Comparison of ENCODE assay signal across 25 mouse cellular contexts in the genomic region with DNA sequence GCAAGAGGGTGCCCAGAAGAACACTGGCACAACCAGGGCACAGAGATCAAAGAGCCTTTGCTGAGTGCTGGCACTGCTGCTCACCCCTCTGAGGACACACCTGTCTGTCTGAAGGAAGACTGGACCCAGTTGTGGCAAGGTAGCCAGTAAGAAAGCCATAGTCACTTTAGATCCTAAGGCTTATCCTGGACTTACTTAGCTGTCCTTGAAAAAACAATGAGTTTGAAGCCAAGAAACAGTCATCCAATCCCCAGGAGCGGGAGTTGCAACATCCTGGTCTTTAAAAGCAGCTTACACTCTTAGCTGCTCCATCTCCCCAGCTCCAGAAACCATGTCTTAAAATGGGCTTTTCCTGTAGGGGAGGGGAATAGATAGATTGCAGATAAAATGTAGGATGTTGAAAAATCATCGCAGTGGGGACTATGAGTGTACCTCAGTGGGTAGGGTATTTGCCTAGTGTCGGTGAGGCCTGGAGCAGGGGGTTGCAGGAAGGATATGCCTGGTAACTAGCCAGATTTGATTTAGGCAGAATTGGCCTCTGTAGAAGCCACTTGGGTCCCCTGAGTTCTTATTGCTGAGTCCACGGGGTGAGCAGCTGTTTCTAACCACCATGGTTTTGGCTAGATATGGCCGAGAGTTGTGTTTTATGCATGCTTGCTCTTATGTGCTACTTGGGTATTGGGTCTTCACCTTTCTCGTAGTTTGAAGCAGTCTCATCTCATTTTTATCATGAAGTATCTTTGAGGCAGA. TPM values are rescaled to one million over a fixed set of nuclear protein-coding genes. Genes with fewer than 3 reads are reported as not detected.
DNase-seq lines count a peak whose midpoint lies in the region; TF ChIP-seq lines count a peak whose summit lies in the region.
"Had no signal": no experiment of that assay in that cellular context is flagged by ENCODE, and none has a peak within 500 bp of the region (broad histone marks: within the 10 kb centered on the region; RNA-seq: fewer than 3 reads in every experiment).

No protein-coding gene starts in this region.

- WGBS in hindbrain, embryonic 10.5 days = 91% methylated on average over 6 of the region's 6 CpGs

- H3K36me3 ChIP-seq in hindbrain, embryonic 10.5 days = peaks cover 48% of the 10 kb centered on the region

- peaks cover 6% of the 10 kb centered on the region for H3K9me3 ChIP-seq in hindbrain, embryonic 10.5 days
- H3K9me3 ChIP-seq: forebrain, embryonic 15.5 days; heart, embryonic 15.5 days; hindbrain, embryonic 12.5 days; midbrain, embryonic 10.5 days had no signal

- peaks cover 6% of the 10 kb centered on the region for H3K4me1 ChIP-seq in hindbrain, embryonic 10.5 days (replicated peaks)
- H3K4me1 ChIP-seq: forebrain, embryonic 15.5 days; hindbrain, embryonic 12.5 days; midbrain, embryonic 10.5 days had no signal

- no peak overlapping the region for H3K4me3 ChIP-seq in gastrocnemius, adult 2 months
- H3K4me3 ChIP-seq in layer of hippocampus, adult 2 months = no peak overlapping the region
- no peak overlapping the region for H3K4me3 ChIP-seq in hindbrain, embryonic 10.5 days
- H3K4me3 ChIP-seq: forebrain, embryonic 15.5 days; heart, embryonic 15.5 days; hindbrain, embryonic 12.5 days; left cerebral cortex, adult 2 months; midbrain, embryonic 10.5 days had no signal

- H3K27me3 ChIP-seq in hindbrain, embryonic 10.5 days (ENCODE audit: insufficient read depth, poor library complexity, severe bottlenecking) = no peaks in the 10 kb centered on the region
- H3K27me3 ChIP-seq: forebrain, embryonic 15.5 days; heart, embryonic 15.5 days; hindbrain, embryonic 12.5 days had no signal

- peak overlapping the region; percentile 73 for H3K27ac ChIP-seq in gastrocnemius, adult 2 months
- peak overlapping the region; percentile 18; the same call in 1 of the 2 replicates for H3K27ac ChIP-seq in layer of hippocampus, adult 2 months
- no peak overlapping the region for H3K27ac ChIP-seq in hindbrain, embryonic 10.5 days
- H3K27ac ChIP-seq: forebrain, embryonic 15.5 days; heart, embryonic 15.5 days; hindbrain, embryonic 12.5 days; left cerebral cortex, adult 2 months; macrophage; midbrain, embryonic 10.5 days had no signal

- intact Hi-C loops in gastrocnemius, adult 2 months (cut with DNase I) = loop anchor here (2.0 to 5.0 kb wide), 2 partner anchors 100 to 176 kb away; a partner anchor contains a TSS
- intact Hi-C loops in heart, postnatal 10 days (cut with DNase I) = loop anchor here (2.0 to 5.0 kb wide), 3 partner anchors 58 to 175 kb away; a partner anchor contains a TSS

- no peak for TF ChIP-seq CTCF in gastrocnemius, adult 2 months (IDR thresholded peaks at IDR 0.05)
- no peak for TF ChIP-seq CTCF in layer of hippocampus, adult 2 months (conservative IDR thresholded peaks at IDR 0.05)

- DNase-seq in gastrocnemius, adult 2 months = peak; percentile 56
- DNase-seq in gastrocnemius, adult 8-10 months (ENCODE audit: low spot score in 2 of 2) = no peak
- DNase-seq in layer of hippocampus, adult 2 months (ENCODE audit: low spot score in 2 of 2) = no peak
- DNase-seq in layer of hippocampus, postnatal 36 days = no peak
- peak; percentile 15 for DNase-seq in adrenal gland, postnatal 25 days
- DNase-seq in heart, postnatal 10 days = peak; percentile 26 to 31
- no peak for DNase-seq in hindbrain, embryonic 10.5 days (ENCODE audit: low spot score)
- no peak for DNase-seq in spleen, adult 18-20 months
- DNase-seq: lung, adult 18-20 months; thymus, postnatal 25 days had no signal

RNA-seq across cellular contexts. Expression of a gene that starts 47.5 kb away (rescaled TPM):
- not detected for total RNA-seq in gastrocnemius, adult 2 months (2021)
- total RNA-seq in gastrocnemius, adult 8-10 months (2022) = not detected
- not detected for total RNA-seq in layer of hippocampus, adult 2 months (2021)
- total RNA-seq in layer of hippocampus, postnatal 36 days (2021) = not detected
- not detected in 2 replicates for total RNA-seq in adrenal gland, postnatal 25 days (2021)
- total RNA-seq in heart, postnatal 10 days (2021) = not detected
- not detected in 2 replicates for polyA plus RNA-seq in hindbrain, embryonic 10.5 days (2016; fragmentation: Nextera tagmentation; extraction: Ambion mirVana)
- total RNA-seq: layer of hippocampus, adult 8-10 months; left cerebral cortex, adult 2 months; midbrain, postnatal 0 days had no signal
- polyA plus RNA-seq: C2C12; cortical plate, adult 2 months; embryonic facial prominence, embryonic 11.5 days; forebrain, embryonic 15.5 days; heart, embryonic 15.5 days; hindbrain, embryonic 12.5 days; kidney, adult 2 months; limb, embryonic 11.5 days; liver, embryonic 11.5 days; macrophage; midbrain, embryonic 10.5 days; midbrain, postnatal 0 days; testis, adult 2 months had no signal

Comparison
In these comparisons a context has a peak if more than half of its experiments do, and no peak if none do; other contexts are left out.
1. DNase-seq: peak in gastrocnemius, adult 2 months (single experiment), adrenal gland, postnatal 25 days (single experiment) and heart, postnatal 10 days (2 of 2); none in gastrocnemius, adult 8-10 months (0 of 2), layer of hippocampus, adult 2 months (0 of 2), layer of hippocampus, postnatal 36 days (0 of 2), hindbrain, embryonic 10.5 days (single experiment) and spleen, adult 18-20 months (0 of 2).